Mouse (Mus musculus): ENCODE data around the gene Alk.

DNA sequence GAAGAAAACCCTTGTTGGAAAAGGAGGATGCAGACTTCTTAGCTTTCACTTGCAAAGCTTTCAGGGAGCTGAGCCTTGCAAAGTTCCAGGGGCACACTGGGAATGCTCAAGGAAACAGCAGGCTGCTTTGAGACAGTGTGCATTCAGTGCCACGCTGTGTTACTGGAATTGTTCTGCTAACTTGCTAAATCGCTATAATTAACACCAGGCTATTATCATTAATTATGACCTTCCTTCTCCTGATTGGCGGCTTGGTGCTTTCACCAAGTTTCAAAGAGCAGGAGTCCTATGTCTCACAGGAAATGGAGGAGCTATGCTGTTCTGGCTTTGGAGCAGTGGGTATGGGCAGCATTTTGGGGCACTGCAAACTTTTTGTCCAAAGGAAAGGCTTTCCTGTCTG is 43.0 kb downstream of the Alk start:
- no peak for TF ChIP-seq CTCF (IDR thresholded peaks at IDR 0.05 in 2 of 3, conservative IDR thresholded peaks at IDR 0.05 in 1 of 3; ENCODE audit: control insufficient read depth in 1 of 3, insufficient read depth in 1 of 3, low read depth in 2 of 3, low read length in 3 of 3, poor library complexity in 1 of 3, severe bottlenecking in 1 of 3)
- TF ChIP-seq POLR2A (IDR thresholded peaks at IDR 0.05; ENCODE audit: control insufficient read depth in 1 of 2, insufficient read depth in 1 of 2, low read depth in 1 of 2, low read length in 2 of 2, poor library complexity in 1 of 2), result no peak

Data from MEL (cell line).